Mouse (Mus musculus) kidney, adult 18-20 months (tissue): ENCODE results near the gene Kctd18.
"Not testable (repeated sequence)": the region's sequence is repeated elsewhere in the genome, so short reads cannot be mapped to it uniquely, and the experiment has no call there.

ENCODE experiments used
- DNase-seq: peaks from one replicate; pipeline ENCODE4 v3.0.0; 2021

Gene Kctd18

DNA sequence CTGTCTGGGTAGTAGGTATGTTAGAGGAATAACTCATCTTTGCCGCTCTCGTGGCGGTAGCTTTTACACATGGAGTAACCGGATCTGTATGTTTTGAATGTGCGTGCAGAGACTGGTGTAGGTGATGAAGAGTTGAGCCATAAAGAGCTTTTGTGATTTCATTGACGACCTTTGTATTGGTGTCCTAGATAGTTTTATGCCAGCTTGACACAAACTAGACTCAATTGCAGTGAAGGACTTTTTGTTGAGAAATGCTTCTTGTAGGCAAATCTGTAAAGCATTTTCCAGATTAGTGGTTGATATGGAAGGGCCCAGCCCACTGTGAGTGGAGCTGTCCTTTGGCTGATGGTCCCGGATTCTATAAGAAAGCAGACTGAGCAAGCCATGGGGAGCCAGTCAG, at the start of gene Kctd18:
Gene Kctd18, minus strand, starts transcription at position 101 of the 400 bp plus-strand sequence.
- no peak for DNase-seq

- no peak for DNase-seq
Observed at GRCm38 (mm10) chr1:58065606-58066005, 46.9 kb upstream of the Kctd18 start.

GRCm38 (mm10) chr1:58065151-58065550, 46.4 kb upstream of the Kctd18 start:
- DNase-seq, result peak; percentile 9

- DNase-seq, result no peak
Observed at GRCm38 (mm10) chr1:58062131-58062530, 43.4 kb upstream of the Kctd18 start.

DNA sequence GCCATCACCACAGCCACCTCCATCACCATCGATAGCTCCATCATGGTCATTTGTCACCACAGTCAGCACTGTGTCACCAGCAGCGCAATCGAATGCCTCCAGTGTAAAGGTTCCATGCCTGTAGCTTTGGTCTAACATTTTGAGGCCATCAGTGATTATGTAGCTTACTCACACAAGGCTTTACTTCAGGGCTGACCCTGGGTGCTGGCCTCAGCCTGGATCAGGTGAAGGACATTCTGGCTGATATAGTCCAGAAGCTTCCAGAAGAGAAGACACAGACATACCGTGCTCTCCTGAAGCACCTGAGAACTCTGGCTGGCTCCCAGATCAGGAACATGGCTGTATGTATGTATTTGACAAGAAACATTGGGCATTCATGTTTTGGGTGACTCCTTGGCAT, 40.1 kb upstream of the Kctd18 start:
- DNase-seq, result no peak

- DNase-seq, result no peak
Observed at GRCm38 (mm10) chr1:58056939-58057338, 38.2 kb upstream of the Kctd18 start.

- no peak for DNase-seq
Observed at GRCm38 (mm10) chr1:58056074-58056807, 37.5 kb upstream of the Kctd18 start.

DNA sequence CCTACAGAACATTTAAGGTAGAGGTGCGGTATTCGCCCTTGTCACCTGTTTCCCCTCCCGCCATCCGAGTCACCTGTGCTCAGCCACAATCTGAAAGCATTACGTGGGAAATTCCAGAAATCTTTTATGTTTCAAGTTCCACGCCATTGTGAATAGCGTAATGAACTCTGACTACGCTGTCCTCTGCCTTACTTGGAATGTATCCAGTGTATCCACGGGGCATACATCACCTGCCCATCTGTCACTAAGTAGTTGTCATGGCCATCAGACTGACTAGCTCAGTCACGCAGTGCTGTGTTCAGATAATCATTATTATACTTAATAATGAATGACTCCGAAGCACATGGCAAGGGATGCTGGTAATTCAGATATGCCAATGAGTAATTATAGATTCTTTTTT, 36.8 kb upstream of the Kctd18 start:
- no peak for DNase-seq

GRCm38 (mm10) chr1:58049126-58049525, 30.4 kb upstream of the Kctd18 start:
- no peak for DNase-seq

- DNase-seq, result no peak
Observed at GRCm38 (mm10) chr1:58046721-58047290, 28.1 kb upstream of the Kctd18 start.

DNA sequence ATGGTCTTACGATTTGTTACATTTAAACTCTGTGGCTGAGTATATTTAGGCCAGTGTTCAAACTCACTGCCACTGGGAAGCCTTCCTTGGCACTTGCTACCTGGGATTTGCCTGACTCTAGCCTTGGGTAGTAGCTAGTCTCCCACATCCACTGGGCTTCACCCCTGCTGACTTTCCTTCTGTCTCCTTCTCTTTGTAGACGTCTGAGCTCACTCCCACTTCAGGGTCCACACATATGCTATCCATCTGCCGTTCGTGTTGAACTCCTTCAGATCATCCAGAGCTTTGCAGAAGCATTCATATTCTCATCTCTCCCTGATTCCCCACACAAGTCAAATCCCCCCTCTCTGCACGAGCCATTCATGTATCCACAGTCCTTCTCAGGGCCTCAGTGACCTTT, 26.8 kb upstream of the Kctd18 start:
- DNase-seq, result no peak

- no peak for DNase-seq
Observed at GRCm38 (mm10) chr1:58045076-58045475, 26.3 kb upstream of the Kctd18 start.

DNA sequence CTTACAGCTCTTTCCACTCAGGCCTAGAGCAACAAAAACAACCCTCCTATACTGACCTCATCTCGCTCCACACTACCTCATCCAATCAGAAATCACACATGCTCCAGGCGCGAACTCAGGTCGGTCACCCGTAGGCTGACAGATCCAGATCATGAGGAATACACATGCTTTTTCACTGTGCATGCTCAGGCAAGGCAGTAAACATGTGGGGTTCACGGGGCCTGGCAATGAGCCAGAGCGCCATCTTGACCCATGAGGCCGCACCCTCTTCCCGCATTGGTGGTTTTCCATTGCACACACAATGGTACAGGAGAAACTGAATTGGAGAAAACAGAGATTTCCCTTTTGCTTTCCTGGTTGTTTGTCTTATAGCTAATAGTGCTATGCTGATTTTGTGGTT, 18.6 kb upstream of the Kctd18 start:
- not testable (repeated sequence) for DNase-seq

- peak; percentile 50 for DNase-seq
Observed at GRCm38 (mm10) chr1:58031160-58031769, 12.5 kb upstream of the Kctd18 start.

GRCm38 (mm10) chr1:58030156-58030871, 11.6 kb upstream of the Kctd18 start:
- peak; percentile 15 for DNase-seq

DNA sequence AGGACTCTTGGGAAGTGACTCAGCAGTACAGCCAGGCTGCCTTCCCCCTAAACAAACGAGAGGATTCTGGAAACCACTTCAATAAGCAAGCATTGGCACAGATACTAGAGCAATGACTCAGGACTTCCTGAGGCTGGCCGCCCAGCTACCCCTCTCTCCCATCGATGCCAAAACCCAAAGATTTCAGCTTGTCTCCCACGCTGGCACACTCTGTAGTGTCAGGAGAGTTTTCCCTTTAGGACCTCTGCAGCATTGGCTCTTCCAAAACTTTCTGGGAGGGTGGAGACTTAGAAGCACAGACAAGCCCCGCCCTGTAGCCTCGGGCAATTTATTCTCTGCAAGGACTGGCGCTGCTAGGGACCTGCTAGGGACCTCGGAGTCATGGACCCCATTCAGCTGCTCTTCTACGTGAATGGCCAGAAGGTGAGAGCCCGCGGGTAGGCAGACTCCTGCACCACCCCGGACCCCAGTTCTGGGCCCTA, 10.9 kb upstream of the Kctd18 start, which contains the start of gene Aox1:
Gene Aox1, plus strand, starts transcription at position 296 of the 482 bp plus-strand sequence.
- DNase-seq, result peak; percentile 46

GRCm38 (mm10) chr1:58027707-58028106, 9.0 kb upstream of the Kctd18 start:
- DNase-seq, result no peak

DNA sequence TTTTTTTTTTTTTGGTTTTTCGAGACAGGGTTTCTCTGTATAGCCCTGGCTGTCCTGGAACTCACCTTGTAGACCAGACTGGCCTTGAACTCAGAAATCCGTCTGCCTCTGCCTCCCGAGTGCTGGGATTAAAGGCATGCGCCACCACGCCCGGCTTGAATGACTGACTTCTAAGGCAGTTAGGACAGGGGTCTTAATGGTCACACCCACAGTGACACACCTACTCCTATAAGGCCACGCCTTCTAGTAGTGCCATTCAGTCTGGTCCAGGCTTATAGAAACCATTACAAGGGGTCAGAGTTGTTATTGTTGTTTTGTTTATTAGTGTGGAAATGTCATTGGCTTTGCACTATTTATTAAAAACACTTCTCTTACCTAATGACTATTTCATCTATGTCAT, 12.4 kb downstream of the Kctd18 start:
- not testable (repeated sequence) for DNase-seq

- no peak for DNase-seq
Observed at GRCm38 (mm10) chr1:57998146-57998545, 20.6 kb downstream of the Kctd18 start.

- DNase-seq, result no peak
Observed at GRCm38 (mm10) chr1:57996133-57996615, 22.6 kb downstream of the Kctd18 start.

DNA sequence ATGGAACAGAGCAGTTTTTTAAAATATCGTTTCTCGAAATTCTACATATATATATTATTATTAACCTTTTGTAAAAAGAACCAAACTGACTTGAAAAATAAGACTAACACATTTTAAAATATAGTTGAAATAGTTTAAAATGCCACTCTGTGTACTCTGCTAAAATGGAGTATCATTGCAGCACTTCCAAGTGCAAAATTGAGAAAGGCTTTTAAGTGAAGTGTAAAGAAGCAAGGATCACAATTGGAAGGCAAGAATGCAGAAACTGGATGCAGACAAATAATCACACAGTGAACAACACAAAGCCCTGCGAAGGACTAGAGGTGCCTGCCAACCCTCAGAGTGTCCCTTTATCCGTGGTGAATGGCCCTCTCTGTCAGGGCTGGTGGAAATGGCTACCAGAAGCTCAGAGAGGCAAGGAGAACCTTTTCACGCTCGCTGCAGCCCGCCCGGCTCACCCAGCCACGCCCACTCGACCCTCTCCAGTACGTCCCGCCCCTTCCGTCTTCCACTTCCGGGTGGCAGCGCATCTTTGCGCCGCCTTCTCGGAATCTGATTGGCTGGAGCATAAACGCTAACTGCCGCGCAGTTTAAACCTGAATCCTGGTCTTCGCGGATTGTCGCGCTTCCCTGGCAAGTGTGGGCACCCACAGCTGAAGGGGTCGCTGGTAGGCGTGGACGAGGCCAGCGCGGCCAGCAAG, 23.2 kb downstream of the Kctd18 start, which contains the start of gene Sgo2a:
Gene Sgo2a, plus strand, starts transcription at position 540 of the 701 bp plus-strand sequence.
- DNase-seq, result peak; percentile 88

DNA sequence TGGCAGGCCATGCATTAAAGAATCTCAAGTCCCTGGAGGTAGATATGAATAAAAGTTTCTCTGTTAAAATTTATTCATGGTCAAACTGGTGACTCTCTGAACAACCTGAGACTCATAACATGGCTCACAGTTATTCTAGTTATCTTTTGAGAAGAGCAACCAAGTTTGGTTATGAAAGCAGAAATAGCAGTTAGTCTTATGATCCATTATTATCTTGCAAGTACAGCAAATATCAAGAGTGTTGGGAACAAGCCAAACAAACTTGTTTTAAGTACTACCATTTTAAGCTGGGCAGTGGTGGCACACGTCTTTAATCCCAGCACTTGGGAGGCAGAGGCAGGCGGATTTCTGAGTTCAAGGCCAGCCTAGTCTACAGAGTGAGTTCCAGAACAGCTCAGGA, 27.5 kb downstream of the Kctd18 start:
- DNase-seq, result no peak
